Mouse (Mus musculus) forebrain, postnatal 0 days (tissue): ENCODE measurements around the gene Plcxd1. TPM values are rescaled to one million over a fixed set of nuclear protein-coding genes. Genes with fewer than 3 reads are reported as not detected.

Source experiments
- ATAC-seq: fragments of 200-750 bp; cut with Nextera tagmentation; 2 replicates; pipeline ENCODE4 v1.8.0; 2017; ENCODE audit warnings: mild to moderate bottlenecking, moderate library complexity
- DNase-seq: peaks from one replicate; pipeline ENCODE4 v3.0.0-alpha.2; 2015
- H3K27ac ChIP-seq: fragments of 300-500 bp; sonication (generic); 2 replicates; pipeline ENCODE4 v1.5.1; 2014; ENCODE audit warnings: low read depth, mild to moderate bottlenecking, antibody characterized with exemption, low read length, moderate library complexity, mixed read lengths
- H3K27me3 ChIP-seq: fragments of 300-500 bp; sonication (generic); 2 replicates; pipeline ENCODE4 v1.6.1; 2014; ENCODE audit warnings: mild to moderate bottlenecking, low read length, mixed read lengths; ENCODE audit not compliant: insufficient read depth
- H3K36me3 ChIP-seq: fragments of 300-500 bp; sonication (generic); 2 replicates; pipeline ENCODE4 v1.6.1; 2014; ENCODE audit warnings: mild to moderate bottlenecking, moderate library complexity; ENCODE audit not compliant: insufficient read depth
- H3K4me1 ChIP-seq: fragments of 300-500 bp; sonication (generic); 2 replicates; pipeline ENCODE4 v1.6.1; 2014; ENCODE audit warnings: antibody characterized with exemption; ENCODE audit not compliant: insufficient read depth
- H3K4me2 ChIP-seq: fragments of 300-500 bp; sonication (generic); 2 replicates; pipeline ENCODE4 v1.6.1; 2014; ENCODE audit warnings: low read depth, mild to moderate bottlenecking, moderate library complexity
- H3K4me3 ChIP-seq: fragments of 300-500 bp; sonication (generic); 2 replicates; pipeline ENCODE4 v1.5.1; 2014; ENCODE audit warnings: low read depth, low read length, mixed read lengths
- H3K9ac ChIP-seq: fragments of 300-500 bp; sonication (generic); 2 replicates; pipeline ENCODE4 v1.6.1; 2014; ENCODE audit warnings: mild to moderate bottlenecking
- H3K9me3 ChIP-seq: fragments of 300-500 bp; sonication (generic); 2 replicates; pipeline ENCODE4 v1.6.1; 2016; ENCODE audit warnings: low read length
- CTCF ChIP-seq: sonication (generic); IDR thresholded peaks from 2 replicates; pipeline ENCODE4 v1.5.1; 2016; ENCODE audit warnings: antibody characterized with exemption, control low read depth, low read depth
- WGBS: fragments of 180-500 bp; shearing (Covaris S2); extraction: QIAGEN DNeasy Blood & Tissue Kit; methylation state at CpG from one replicate; pipeline ENCODE4 v1.1.7; 2014; 5-methylcytosine and 5-hydroxymethylcytosine counted together
- polyA plus RNA-seq: library from polyadenylated mRNA; unstranded; fragments of >200 nt; fragmentation: Nextera tagmentation; extraction: Ambion mirVana; gene quantifications from 2 replicates; pipeline ENCODE4 v1.2.1, GENCODE M21; 2015
- total RNA-seq: library from RNA; depleted of rRNA; stranded (reverse); fragments of >200 nt; gene quantifications from 2 replicates; pipeline ENCODE4 v1.2.3, GENCODE M21; 2014

Gene Plcxd1
- total and polyA plus RNA-seq, 2 experiments from 2014 or later: 4.7 to 8.7 TPM

- under 1% methylated on average over 25 of the region's 25 CpGs for WGBS
- Histone ChIP-seq H3K27me3 (no peaks in the 10 kb centered on the region), H3K4me3 (peak within 1 kb of the TSS; percentile 52), H3K9ac (peak within 1 kb of the TSS; percentile 54), H3K9me3 (no peaks in the 10 kb centered on the region), H3K4me1 (0 out of 2 replicates have a peak, but pooled peaks cover 4% of the 10 kb centered on the region), H3K27ac (peak within 1 kb of the TSS; percentile 22; the same call in 1 of the 2 replicates), H3K36me3 (no peaks in the 10 kb centered on the region), H3K4me2 (peak within 1 kb of the TSS; percentile 90)
- ATAC-seq (peak; percentile 97), DNase-seq (peak; percentile 90)
- TF ChIP-seq CTCF: no peak
Measured at GRCm38 (mm10) chr5:110094030-110094846, 5.5 kb upstream of the Plcxd1 start, which contains the start of gene Gm35315. Gm35315 (minus strand) TSS chr5:110094420.

- no peaks in the 10 kb centered on the region for H3K27me3 ChIP-seq
- TF ChIP-seq CTCF: no peak
- ATAC-seq: no peak; the same call in 1 of the 2 replicates
- no peaks in the 10 kb centered on the region for H3K36me3 ChIP-seq
- no peak for DNase-seq
- H3K9me3 ChIP-seq: no peaks in the 10 kb centered on the region
- H3K4me1 ChIP-seq: 0 out of 2 replicates have a peak, but pooled peaks cover 4% of the 10 kb centered on the region
- H3K9ac ChIP-seq: peak overlapping the region; percentile 54
- 2% methylated on average over 4 of the region's 4 CpGs for WGBS
- peak overlapping the region; percentile 90 for H3K4me2 ChIP-seq
- H3K27ac ChIP-seq: 0 out of 2 replicates have a peak overlapping the region, but pooled peaks have one; percentile 21
- H3K4me3 ChIP-seq: peak overlapping the region; percentile 52
Measured at GRCm38 (mm10) chr5:110094847-110095213, 4.9 kb upstream of the Plcxd1 start.

GRCm38 (mm10) chr5:110098991-110099477 is 735 bp upstream of the Plcxd1 start:
- TF ChIP-seq CTCF: no peak
- DNase-seq: no peak

GRCm38 (mm10) chr5:110100921-110101631 is 1.3 kb downstream of the Plcxd1 start:
- WGBS: 3% methylated on average over 36 of the region's 37 CpGs
- no peak for TF ChIP-seq CTCF
- no peak for DNase-seq
- peak; percentile 25 for ATAC-seq
- H3K36me3 ChIP-seq: peaks cover 33% of the 10 kb centered on the region
- H3K4me3 ChIP-seq: peak overlapping the region; percentile 39
- H3K27ac ChIP-seq: no peak overlapping the region
- no peaks in the 10 kb centered on the region for H3K27me3 ChIP-seq
- H3K4me2 ChIP-seq: peak overlapping the region; percentile 80
- no peaks in the 10 kb centered on the region for H3K9me3 ChIP-seq
- peak overlapping the region; percentile 53 for H3K9ac ChIP-seq
- peaks cover 5% of the 10 kb centered on the region for H3K4me1 ChIP-seq

More at GRCm38 (mm10) chr5:110098991-110099477, 735 bp upstream of the Plcxd1 start:
- Histone ChIP-seq H3K9me3 (no peaks in the 10 kb centered on the region), H3K27me3 (no peaks in the 10 kb centered on the region), H3K4me2 (no peak overlapping the region), H3K36me3 (peaks cover 17% of the 10 kb centered on the region), H3K4me1 (peaks cover 10% of the 10 kb centered on the region), H3K9ac (no peak overlapping the region), H3K27ac (no peak overlapping the region), H3K4me3 (no peak overlapping the region)
- WGBS: 21% methylated on average over 1 of the region's 1 CpGs
- ATAC-seq: no peak

GRCm38 (mm10) chr5:110101716-110102347 is 2.1 kb downstream of the Plcxd1 start:
- Histone ChIP-seq H3K4me1 (peaks cover 11% of the 10 kb centered on the region), H3K27me3 (no peaks in the 10 kb centered on the region), H3K27ac (no peak overlapping the region), H3K9ac (peak overlapping the region; percentile 53), H3K4me3 (peak overlapping the region; percentile 39), H3K9me3 (no peaks in the 10 kb centered on the region), H3K36me3 (peaks cover 38% of the 10 kb centered on the region), H3K4me2 (peak overlapping the region; percentile 80)
- peak; percentile 73 for DNase-seq
- 23% methylated on average over 34 of the region's 34 CpGs for WGBS
- ATAC-seq: peak; percentile 56
- no peak for TF ChIP-seq CTCF

GRCm38 (mm10) chr5:110102429-110102828 is 2.7 kb downstream of the Plcxd1 start:
- Histone ChIP-seq H3K4me2 (peak overlapping the region; percentile 80; the same call in 1 of the 2 replicates), H3K9me3 (no peaks in the 10 kb centered on the region), H3K4me1 (peaks cover 13% of the 10 kb centered on the region), H3K9ac (no peak overlapping the region), H3K27me3 (no peaks in the 10 kb centered on the region), H3K36me3 (peaks cover 38% of the 10 kb centered on the region), H3K27ac (no peak overlapping the region), H3K4me3 (no peak overlapping the region)
- WGBS: 95% methylated on average over 13 of the region's 13 CpGs
- DNase-seq (no peak), ATAC-seq (no peak)
- no peak for TF ChIP-seq CTCF
